Mouse (Mus musculus): ENCODE results near the gene Zc3h4.

- TF ChIP-seq GATA1 (IDR thresholded peaks at IDR 0.05; ENCODE audit: low read length): no peak
- TF ChIP-seq TAL1 (IDR thresholded peaks at IDR 0.05; ENCODE audit: low read length): no peak
Observed at GRCm38 (mm10) chr7:16477628-16478027, 76.9 kb downstream of the Zc3h4 start, which contains the start of gene Npas1.

Measured in erythroblast, embryonic 14.5 days (primary cell).